ENCODE assay signal across 8 mouse cellular contexts in the genomic region with DNA sequence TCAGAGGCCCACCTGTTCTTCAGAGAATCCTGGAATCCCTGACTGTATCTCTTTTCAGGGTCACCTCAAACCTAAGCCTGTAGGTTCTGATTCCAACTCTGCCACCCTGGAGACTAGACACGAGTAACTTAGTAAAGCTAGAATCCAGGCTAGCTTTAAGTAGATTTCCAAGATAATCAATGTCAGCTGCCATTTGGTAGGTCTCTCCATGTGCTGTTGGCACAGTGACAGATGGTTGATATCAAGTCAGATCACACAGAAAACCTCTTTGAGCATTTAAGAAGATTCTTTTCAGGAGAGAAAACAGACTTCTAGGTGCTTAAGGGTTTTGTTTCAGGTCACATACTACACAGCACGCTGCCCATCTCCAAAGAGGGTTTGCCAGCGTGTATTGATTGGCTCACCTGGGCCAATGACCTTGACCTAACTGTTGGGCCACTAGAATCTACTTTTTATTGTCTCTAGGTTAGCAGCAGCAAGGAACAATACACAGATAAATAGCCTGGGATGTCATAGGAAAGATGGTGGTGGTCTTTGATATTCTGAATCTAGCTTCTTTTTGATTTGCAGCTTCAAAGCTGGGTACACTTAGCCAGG. TPM values are rescaled to one million over a fixed set of nuclear protein-coding genes. Genes with fewer than 3 reads are reported as not detected.
DNase-seq lines count a peak whose midpoint lies in the region; ATAC-seq and TF ChIP-seq lines count a peak whose summit lies in the region.

A gene (minus strand): TSS at position 94 of the 597 bp plus-strand sequence.

- no peak for TF ChIP-seq CTCF in stomach, postnatal 0 days (IDR thresholded peaks at IDR 0.05; ENCODE audit: low read depth)

- H3K4me2 ChIP-seq in neural tube, embryonic 11.5 days (ENCODE audit: low read depth), result peak within 1 kb of the TSS; percentile 59
- H3K4me2 ChIP-seq in limb, embryonic 14.5 days (replicated peaks; ENCODE audit: low read depth, low read length, severe bottlenecking), result peak within 1 kb of the TSS; percentile 56
- H3K4me2 ChIP-seq in stomach, postnatal 0 days (replicated peaks; ENCODE audit: low read depth), result peak within 1 kb of the TSS; percentile 66

- H3K4me1 ChIP-seq in neural tube, embryonic 11.5 days (ENCODE audit: control insufficient read depth, insufficient read depth, low read length), result peaks cover 3% of the 10 kb centered on the region; the same call in 1 of the 2 replicates
- H3K4me1 ChIP-seq in limb, embryonic 14.5 days (ENCODE audit: control insufficient read depth, insufficient read depth, low read length), result peaks cover 13% of the 10 kb centered on the region
- peaks cover 7% of the 10 kb centered on the region; the same call in 1 of the 2 replicates for H3K4me1 ChIP-seq in stomach, postnatal 0 days (replicated peaks; ENCODE audit: control insufficient read depth, insufficient read depth)

- ATAC-seq in neural tube, embryonic 11.5 days (ENCODE audit: insufficient read depth, low FRiP score, low TSS enrichment), result no peak
- no peak for ATAC-seq in limb, embryonic 14.5 days (ENCODE audit: low FRiP score, low read depth)
- ATAC-seq in stomach, postnatal 0 days (ENCODE audit: low FRiP score, low TSS enrichment), result no peak

- no peak for DNase-seq in adrenal gland, adult 2 months
- no peak for DNase-seq in adrenal gland, adult (ENCODE audit: inconsistent age in 2 of 2, low spot score in 1 of 2)
- no peak for DNase-seq in neural tube, embryonic 11.5 days (ENCODE audit: low spot score)
- no peak for DNase-seq in neural tube, embryonic 10.5 days (ENCODE audit: extremely low spot score, low spot score)
- DNase-seq in limb, embryonic 14.5 days (ENCODE audit: low spot score), result no peak
- DNase-seq in stomach, postnatal 0 days (ENCODE audit: low spot score), result no peak
- DNase-seq in urinary bladder, postnatal 36 days (ENCODE audit: low spot score in 2 of 2), result no peak
- DNase-seq in spleen, adult 18-20 months, result no peak

- TF ChIP-seq EP300 in stomach, postnatal 0 days (optimal IDR thresholded peaks at IDR 0.05), result no peak

- WGBS in neural tube, embryonic 11.5 days, result 84% methylated on average over 3 of the region's 3 CpGs
- 70% methylated on average over 3 of the region's 3 CpGs for WGBS in limb, embryonic 14.5 days
- 55% methylated on average over 3 of the region's 3 CpGs for WGBS in stomach, postnatal 0 days

- H3K27me3 ChIP-seq in neural tube, embryonic 11.5 days (ENCODE audit: control insufficient read depth, insufficient read depth, low read length), result no peaks in the 10 kb centered on the region
- no peaks in the 10 kb centered on the region for H3K27me3 ChIP-seq in limb, embryonic 14.5 days (ENCODE audit: control insufficient read depth, insufficient read depth, low read length)
- no peaks in the 10 kb centered on the region for H3K27me3 ChIP-seq in stomach, postnatal 0 days (ENCODE audit: control insufficient read depth, insufficient read depth, low read length)

- peak within 1 kb of the TSS; percentile 68 for H3K4me3 ChIP-seq in neural tube, embryonic 11.5 days (ENCODE audit: low read depth, low read length)
- peak within 1 kb of the TSS; percentile 79 for H3K4me3 ChIP-seq in limb, embryonic 14.5 days (replicated peaks; ENCODE audit: low read length)
- H3K4me3 ChIP-seq in stomach, postnatal 0 days (ENCODE audit: low read depth, low read length), result peak within 1 kb of the TSS; percentile 72

- peak within 1 kb of the TSS; percentile 63 for H3K9ac ChIP-seq in neural tube, embryonic 11.5 days (ENCODE audit: low read length)
- H3K9ac ChIP-seq in limb, embryonic 14.5 days (ENCODE audit: low read depth, low read length, severe bottlenecking), result peak within 1 kb of the TSS; percentile 73
- peak within 1 kb of the TSS; percentile 82 for H3K9ac ChIP-seq in stomach, postnatal 0 days (ENCODE audit: low read length)

- no peak within 1 kb of the TSS for H3K27ac ChIP-seq in neural tube, embryonic 11.5 days (ENCODE audit: low read depth, low read length)
- H3K27ac ChIP-seq in limb, embryonic 14.5 days (replicated peaks; ENCODE audit: low read depth, low read length), result no peak within 1 kb of the TSS
- H3K27ac ChIP-seq in stomach, postnatal 0 days (replicated peaks), result peak within 1 kb of the TSS; percentile 91

- no peak for TF ChIP-seq POLR2A in limb, embryonic 14.5 days (IDR thresholded peaks at IDR 0.05; ENCODE audit: borderline replicate concordance, extremely low read depth, insufficient read depth, insufficient read length)

- no peaks in the 10 kb centered on the region; the same call in 1 of the 2 replicates for H3K36me3 ChIP-seq in neural tube, embryonic 11.5 days (ENCODE audit: control insufficient read depth, insufficient read depth, low read length)
- H3K36me3 ChIP-seq in limb, embryonic 14.5 days (ENCODE audit: control insufficient read depth, insufficient read depth, low read length), result peaks cover 33% of the 10 kb centered on the region
- H3K36me3 ChIP-seq in stomach, postnatal 0 days (ENCODE audit: control insufficient read depth, insufficient read depth, low read length), result peaks cover 15% of the 10 kb centered on the region

- H3K9me3 ChIP-seq in neural tube, embryonic 11.5 days (ENCODE audit: control insufficient read depth, low read length), result no peaks in the 10 kb centered on the region
- H3K9me3 ChIP-seq in limb, embryonic 14.5 days (ENCODE audit: control insufficient read depth, low read length), result no peaks in the 10 kb centered on the region
- H3K9me3 ChIP-seq in stomach, postnatal 0 days (ENCODE audit: control insufficient read depth, low read length), result no peaks in the 10 kb centered on the region

RNA-seq across cellular contexts. Expression of the gene that starts here (rescaled TPM):
- 10 to 100 TPM in 1 of 2 experiments, 1 to 10 TPM in 1; 9.2 to 26.1 TPM for total RNA-seq in adrenal gland, adult 2 months (2021)
- polyA plus RNA-seq in adrenal gland, adult 2 months (2012; rRNA removed), result 16.8 and 20.1 TPM in 2 replicates
- 11.2 and 14.8 TPM in 2 replicates for polyA plus RNA-seq in neural tube, embryonic 11.5 days (2014; fragmentation: Nextera tagmentation; extraction: Ambion mirVana)
- polyA plus RNA-seq in limb, embryonic 14.5 days (2012; rRNA removed), result 7.6 and 9.0 TPM in 2 replicates
- 12.6 and 15.0 TPM in 2 replicates for polyA plus RNA-seq in limb, embryonic 14.5 days (2014; fragmentation: Nextera tagmentation; extraction: Ambion mirVana)
- 23.5 and 26.0 TPM in 2 replicates for polyA plus RNA-seq in stomach, postnatal 0 days (2015; fragmentation: Nextera tagmentation; extraction: Ambion mirVana)
